Mouse (Mus musculus) midbrain, embryonic 14.5 days (tissue): ENCODE data around the gene Rtn2. TPM values are rescaled to one million over a fixed set of nuclear protein-coding genes. Genes with fewer than 3 reads are reported as not detected.

Experiments used
- ATAC-seq: fragments of 200-750 bp; cut with Nextera tagmentation; 2 replicates; pipeline ENCODE4 v1.8.0; 2017; ENCODE audit warnings: moderate number of reproducible peaks, moderate library complexity; ENCODE audit not compliant: low FRiP score, low TSS enrichment
- DNase-seq: peaks from one replicate; pipeline ENCODE4 v3.0.0-alpha.2; 2015
- H3K27ac ChIP-seq: fragments of 300-500 bp; sonication (generic); replicated peaks from 2 replicates; pipeline ENCODE4 v1.5.1; 2014; ENCODE audit warnings: mild to moderate bottlenecking, low read depth, low read length, moderate library complexity
- H3K27me3 ChIP-seq: fragments of 300-500 bp; sonication (generic); 2 replicates; pipeline ENCODE4 v1.6.1; 2014; ENCODE audit warnings: low read length, control low read depth, mixed read lengths; ENCODE audit not compliant: control insufficient read depth, insufficient read depth
- H3K36me3 ChIP-seq: fragments of 300-500 bp; sonication (generic); 2 replicates; pipeline ENCODE4 v1.6.1; 2014; ENCODE audit warnings: low read length, control low read depth; ENCODE audit not compliant: control insufficient read depth, insufficient read depth
- H3K4me1 ChIP-seq: fragments of 300-500 bp; sonication (generic); 2 replicates; pipeline ENCODE4 v1.6.1; 2014; ENCODE audit warnings: mild to moderate bottlenecking, antibody characterized with exemption, low read length, control low read depth; ENCODE audit not compliant: control insufficient read depth, insufficient read depth
- H3K4me2 ChIP-seq: fragments of 300-500 bp; sonication (generic); 2 replicates; pipeline ENCODE4 v1.6.1; 2014; ENCODE audit warnings: mild to moderate bottlenecking, low read length, moderate library complexity
- H3K4me3 ChIP-seq: fragments of 300-500 bp; sonication (generic); replicated peaks from 2 replicates; pipeline ENCODE4 v1.5.1; 2014; ENCODE audit warnings: low read depth, low read length
- H3K9ac ChIP-seq: fragments of 300-500 bp; sonication (generic); replicated peaks from 2 replicates; pipeline ENCODE4 v1.6.1; 2014; ENCODE audit warnings: mild to moderate bottlenecking, low read length, moderate library complexity
- H3K9me3 ChIP-seq: fragments of 300-500 bp; sonication (generic); 2 replicates; pipeline ENCODE4 v1.6.1; 2016; ENCODE audit warnings: low read length, control low read depth, mixed read lengths; ENCODE audit not compliant: control insufficient read depth
- WGBS: fragments of 180-500 bp; shearing (Covaris S2); extraction: QIAGEN DNeasy Blood & Tissue Kit; methylation state at CpG from one replicate; pipeline ENCODE4 v1.1.7; 2014; 5-methylcytosine and 5-hydroxymethylcytosine counted together
- polyA plus RNA-seq: library from polyadenylated mRNA; unstranded; fragments of >200 nt; fragmentation: Nextera tagmentation; extraction: Ambion mirVana; gene quantifications from 2 replicates; pipeline ENCODE4 v1.2.1, GENCODE M21; 2014

The Rtn2 gene
- polyA plus RNA-seq, 1 experiment from 2014 or later: 100.0 TPM

DNA sequence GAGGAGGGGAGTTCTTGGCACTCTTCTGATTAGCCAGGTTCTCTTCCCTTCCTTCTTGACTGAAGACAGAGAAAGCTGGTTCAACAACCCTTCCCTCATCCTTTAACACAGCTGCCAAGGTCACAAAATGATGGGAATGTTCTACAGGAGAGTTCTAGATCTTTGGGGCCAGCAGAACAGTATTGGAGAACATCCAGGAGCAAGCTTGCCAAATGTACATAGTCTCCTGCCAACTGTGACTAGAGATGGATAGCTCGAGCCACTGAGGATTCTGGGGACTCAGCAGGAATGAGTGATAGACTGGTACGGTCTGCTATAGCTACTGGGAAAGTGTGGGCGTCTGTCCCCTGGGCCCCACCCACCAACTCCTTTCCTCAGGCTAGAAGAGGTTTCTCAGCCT, 24.1 kb upstream of the Rtn2 start:
- ATAC-seq: no peak
- Histone ChIP-seq H3K36me3 (peaks cover 76% of the 10 kb centered on the region), H3K4me1 (no peaks in the 10 kb centered on the region), H3K27ac (no peak overlapping the region), H3K4me2 (no peak overlapping the region), H3K9me3 (no peaks in the 10 kb centered on the region), H3K4me3 (no peak overlapping the region), H3K27me3 (no peaks in the 10 kb centered on the region), H3K9ac (no peak overlapping the region)
- no peak for DNase-seq
- WGBS: 90% methylated on average over 3 of the region's 3 CpGs

DNA sequence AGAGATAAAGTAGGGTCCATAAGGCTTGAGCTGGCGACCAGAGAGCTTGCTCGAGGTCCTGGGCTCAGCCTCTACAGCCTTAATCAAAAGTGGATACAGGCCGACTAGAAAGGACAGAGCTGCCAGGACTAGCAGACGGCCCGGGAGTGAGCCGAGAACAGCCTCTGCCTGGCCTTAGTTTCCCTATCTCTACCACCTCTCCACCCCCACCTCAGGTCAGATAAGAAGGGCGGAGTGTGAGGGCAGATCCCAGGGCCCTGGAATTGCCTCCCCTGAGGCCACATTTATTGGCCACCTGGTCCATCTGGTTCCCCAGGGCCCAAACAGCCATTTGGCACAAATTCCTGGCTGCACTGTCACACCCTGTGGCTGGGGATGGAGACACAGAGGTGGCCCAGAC, 17.3 kb upstream of the Rtn2 start:
- ATAC-seq (no peak), DNase-seq (no peak)
- no peak overlapping the region for H3K9ac ChIP-seq
- H3K4me3 ChIP-seq: no peak overlapping the region
- H3K4me1 ChIP-seq: peaks cover 9% of the 10 kb centered on the region
- 85% methylated on average over 7 of the region's 7 CpGs for WGBS
- H3K36me3 ChIP-seq: peaks cover 51% of the 10 kb centered on the region
- no peak overlapping the region for H3K4me2 ChIP-seq
- H3K27ac ChIP-seq: no peak overlapping the region
- no peaks in the 10 kb centered on the region for H3K9me3 ChIP-seq
- no peaks in the 10 kb centered on the region for H3K27me3 ChIP-seq

DNA sequence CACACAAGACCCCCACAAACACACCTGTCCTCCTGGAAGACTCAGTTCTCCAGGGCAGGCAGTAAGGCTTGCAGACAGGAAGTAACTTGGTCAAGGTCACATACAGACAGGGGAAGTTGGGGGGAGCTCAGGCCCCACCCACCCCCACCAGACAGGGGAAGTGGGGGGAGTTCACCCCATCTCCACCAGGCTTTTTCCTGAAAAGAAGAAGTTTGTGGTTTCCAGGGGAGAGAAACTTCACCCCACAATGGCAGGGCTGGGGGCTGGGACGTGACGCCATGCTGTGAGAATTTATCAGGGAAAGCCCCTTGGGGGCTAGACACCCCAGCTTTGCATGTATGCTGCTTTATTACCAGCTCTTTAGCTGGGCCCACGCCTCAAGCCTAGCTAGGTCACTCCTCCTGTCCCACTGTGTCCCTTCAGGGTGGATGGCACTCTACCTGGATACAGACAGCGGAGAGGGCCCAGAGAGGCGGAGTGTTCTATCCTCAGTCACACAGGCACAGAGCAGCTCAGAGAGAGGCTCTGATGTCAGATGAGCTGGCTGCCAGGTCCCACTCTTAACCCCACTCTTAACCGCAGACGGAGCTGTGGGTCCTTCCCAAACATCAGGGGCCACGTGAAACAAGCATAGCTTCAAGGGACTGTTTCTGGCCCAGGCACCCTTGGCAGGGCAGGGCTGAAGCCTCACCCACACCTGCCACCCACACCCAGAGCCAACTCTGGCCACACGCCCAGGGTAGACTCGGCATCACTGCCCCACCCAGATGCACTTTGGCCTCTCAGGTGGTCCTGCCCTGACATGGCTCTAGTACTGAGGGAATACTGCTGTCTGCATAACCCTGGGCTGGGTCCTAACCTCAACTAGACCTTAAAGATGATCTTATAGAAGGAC, 16.2 kb upstream of the Rtn2 start:
- Histone ChIP-seq H3K4me2 (no peak overlapping the region), H3K4me3 (no peak overlapping the region), H3K27ac (no peak overlapping the region), H3K9ac (no peak overlapping the region), H3K9me3 (no peaks in the 10 kb centered on the region), H3K36me3 (peaks cover 41% of the 10 kb centered on the region), H3K27me3 (no peaks in the 10 kb centered on the region), H3K4me1 (peaks cover 16% of the 10 kb centered on the region)
- 87% methylated on average over 10 of the region's 10 CpGs for WGBS
- ATAC-seq: no peak
- no peak for DNase-seq

DNA sequence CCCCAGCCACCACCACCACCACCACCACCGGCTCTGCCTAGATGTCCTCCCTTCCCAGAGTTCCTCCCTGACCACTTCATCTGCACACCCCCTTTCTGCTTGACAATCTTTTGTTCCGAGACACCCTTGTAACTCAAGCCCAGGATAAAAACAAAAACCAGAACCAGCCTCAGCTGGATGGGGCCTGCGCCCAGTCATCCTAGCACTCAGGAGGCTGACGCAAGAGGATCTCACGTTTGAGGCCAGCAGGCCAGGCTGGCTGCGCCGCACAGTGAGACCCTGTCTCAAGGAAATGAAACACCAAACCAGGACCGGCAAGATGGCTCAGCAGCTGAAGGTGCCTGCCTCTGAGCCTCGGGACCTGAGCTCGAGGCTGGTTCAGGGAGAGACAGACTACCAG, 15.4 kb upstream of the Rtn2 start:
- DNase-seq: no peak
- H3K9ac ChIP-seq: no peak overlapping the region; the same call in 1 of the 2 replicates
- no peak overlapping the region for H3K4me3 ChIP-seq
- no peak overlapping the region for H3K4me2 ChIP-seq
- WGBS: 79% methylated on average over 10 of the region's 10 CpGs
- ATAC-seq: no peak
- no peak overlapping the region for H3K27ac ChIP-seq
- no peaks in the 10 kb centered on the region for H3K9me3 ChIP-seq
- H3K27me3 ChIP-seq: no peaks in the 10 kb centered on the region
- H3K4me1 ChIP-seq: peaks cover 16% of the 10 kb centered on the region
- peaks cover 33% of the 10 kb centered on the region for H3K36me3 ChIP-seq

DNA sequence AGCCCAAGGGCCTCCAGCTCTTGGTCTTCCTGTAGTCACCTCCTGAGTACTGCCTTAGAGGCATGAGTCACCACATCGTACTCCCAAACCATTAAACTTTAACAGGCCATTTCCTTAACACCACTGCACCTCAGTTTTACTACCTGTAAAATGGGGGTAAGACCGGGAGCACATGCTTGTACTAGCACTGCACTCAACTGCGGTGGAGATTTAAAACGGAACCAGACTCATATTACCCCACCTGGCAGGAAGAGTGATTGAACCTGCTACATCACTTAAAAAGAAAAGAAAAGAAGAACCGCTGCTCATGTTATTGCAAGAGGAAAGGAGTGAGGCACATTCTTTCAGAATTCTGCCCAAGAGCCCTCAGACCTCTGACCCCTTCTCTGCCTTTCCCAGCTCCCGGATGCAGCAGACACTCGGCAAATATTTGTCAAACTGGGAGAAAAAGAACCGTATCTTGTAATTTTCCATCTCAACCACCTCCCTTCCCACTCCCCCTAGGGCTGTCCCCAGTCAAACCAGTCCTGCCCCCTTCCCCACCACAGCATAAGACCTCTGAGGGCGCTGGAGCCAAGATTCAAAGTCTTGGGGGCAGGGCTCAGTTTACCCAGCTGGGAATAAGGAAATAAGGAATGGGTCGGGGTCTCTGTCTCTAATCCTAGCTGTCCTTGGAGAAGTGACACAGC, 13.3 kb upstream of the Rtn2 start:
- peak overlapping the region; percentile 90 for H3K4me2 ChIP-seq
- H3K9ac ChIP-seq: peak overlapping the region; percentile 82; the same call in 1 of the 2 replicates
- peak overlapping the region; percentile 94 for H3K4me3 ChIP-seq
- peaks cover 16% of the 10 kb centered on the region for H3K4me1 ChIP-seq
- WGBS: 63% methylated on average over 10 of the region's 10 CpGs
- no peaks in the 10 kb centered on the region for H3K9me3 ChIP-seq
- H3K27ac ChIP-seq: no peak overlapping the region
- peaks cover 15% of the 10 kb centered on the region for H3K36me3 ChIP-seq
- H3K27me3 ChIP-seq: no peaks in the 10 kb centered on the region
- DNase-seq (no peak), ATAC-seq (no peak)

GRCm38 (mm10) chr7:19269721-19270441, 12.5 kb upstream of the Rtn2 start:
- H3K4me2 ChIP-seq: peak overlapping the region; percentile 90
- DNase-seq (peak; percentile 36), ATAC-seq (no peak)
- peak overlapping the region; percentile 82 for H3K9ac ChIP-seq
- no peaks in the 10 kb centered on the region for H3K9me3 ChIP-seq
- peak overlapping the region; percentile 94 for H3K4me3 ChIP-seq
- WGBS: 2% methylated on average over 19 of the region's 19 CpGs
- no peaks in the 10 kb centered on the region for H3K27me3 ChIP-seq
- H3K4me1 ChIP-seq: peaks cover 16% of the 10 kb centered on the region
- H3K27ac ChIP-seq: no peak overlapping the region
- H3K36me3 ChIP-seq: peaks cover 7% of the 10 kb centered on the region

GRCm38 (mm10) chr7:19270509-19271237, 11.8 kb upstream of the Rtn2 start:
- peak overlapping the region; percentile 94 for H3K4me3 ChIP-seq
- no peaks in the 10 kb centered on the region for H3K9me3 ChIP-seq
- DNase-seq: no peak
- H3K36me3 ChIP-seq: peaks cover 3% of the 10 kb centered on the region; the same call in 1 of the 2 replicates
- peaks cover 16% of the 10 kb centered on the region for H3K4me1 ChIP-seq
- no peaks in the 10 kb centered on the region for H3K27me3 ChIP-seq
- H3K4me2 ChIP-seq: peak overlapping the region; percentile 90
- WGBS: under 1% methylated on average over 21 of the region's 21 CpGs
- H3K9ac ChIP-seq: peak overlapping the region; percentile 82
- no peak for ATAC-seq
- 0 out of 2 replicates have a peak overlapping the region, but pooled peaks have one; percentile 4 for H3K27ac ChIP-seq
